Mouse (Mus musculus) layer of hippocampus, adult 18-20 months (tissue): ENCODE data around the gene Ankrd37. TPM values are rescaled to one million over a fixed set of nuclear protein-coding genes. Genes with fewer than 3 reads are reported as not detected.

Experiments
- DNase-seq, 2 experiments: peaks; one replicate each; pipeline ENCODE4 v3.0.0; 2022; ENCODE audit warnings: low spot score in 2 of 2
- long read RNA-seq: library from polyadenylated mRNA; stranded (forward); transcript quantifications from one replicate; pipeline ENCODE4 v2.0.0, GENCODE M21; 2021
- total RNA-seq, 2 experiments: library from RNA; stranded (reverse); gene quantifications; 2 replicates each; pipeline ENCODE4 v1.2.3; 2021

Ankrd37 gene
- total RNA-seq: 1 to 10 TPM; 6.0 to 8.6 TPM
- long read RNA-seq, partial matches to known transcripts: 0 of 4 reads
- long read RNA-seq, other reads (novel, unspliced or antisense): 2 of 4 reads

GRCm38 (mm10) chr8:46005596-46005995 is at the start of gene Ankrd37:
Ankrd37 (minus strand) TSS chr8:46005707.
- no peak for DNase-seq

- peak; percentile 18 to 67 for DNase-seq
These were observed 34.8 kb upstream of the Ankrd37 start for GRCm38 (mm10) chr8:46040260-46040659.

- no peak for DNase-seq
These were observed 34.2 kb upstream of the Ankrd37 start for GRCm38 (mm10) chr8:46039666-46040065.

GRCm38 (mm10) chr8:46036217-46036616 is 30.7 kb upstream of the Ankrd37 start:
- DNase-seq: no peak

GRCm38 (mm10) chr8:46024392-46024791 is 18.9 kb upstream of the Ankrd37 start:
- DNase-seq: no peak

- DNase-seq: no peak
These were observed 17.3 kb upstream of the Ankrd37 start for GRCm38 (mm10) chr8:46022758-46023157.

- DNase-seq: no peak
These were observed 16.7 kb upstream of the Ankrd37 start for GRCm38 (mm10) chr8:46022203-46022602.

GRCm38 (mm10) chr8:46010746-46011680 is 5.5 kb upstream of the Ankrd37 start:
- peak in 1 of 2 experiments; percentile 54 for DNase-seq

GRCm38 (mm10) chr8:46010306-46010705 is 4.8 kb upstream of the Ankrd37 start:
- no peak for DNase-seq

- no peak for DNase-seq
These were observed 1.7 kb upstream of the Ankrd37 start for GRCm38 (mm10) chr8:46007050-46007672.

- DNase-seq: peak; percentile 98
These were observed 5.5 kb downstream of the Ankrd37 start for GRCm38 (mm10) chr8:45999784-46000705.

- peak in 1 of 2 experiments; percentile 24 for DNase-seq
These were observed 6.2 kb downstream of the Ankrd37 start, which contains the start of gene Lrp2bp for GRCm38 (mm10) chr8:45999138-45999783. Lrp2bp (plus strand) TSS chr8:45999303.

GRCm38 (mm10) chr8:45998228-45998627 is 7.3 kb downstream of the Ankrd37 start:
- DNase-seq: no peak

GRCm38 (mm10) chr8:45995576-45995975 is 9.9 kb downstream of the Ankrd37 start:
- DNase-seq: no peak

- DNase-seq: no peak
These were observed 11.4 kb downstream of the Ankrd37 start for GRCm38 (mm10) chr8:45994111-45994510.

GRCm38 (mm10) chr8:45990631-45991310 is 14.7 kb downstream of the Ankrd37 start:
- no peak for DNase-seq

GRCm38 (mm10) chr8:45988189-45988588 is 17.3 kb downstream of the Ankrd37 start:
- DNase-seq: no peak

GRCm38 (mm10) chr8:45986665-45987064 is 18.8 kb downstream of the Ankrd37 start:
- DNase-seq: no peak

GRCm38 (mm10) chr8:45975837-45976468 is 29.6 kb downstream of the Ankrd37 start:
- DNase-seq: no peak
